Mouse (Mus musculus): Measurements from ENCODE around the gene Ccdc92b.

DNA sequence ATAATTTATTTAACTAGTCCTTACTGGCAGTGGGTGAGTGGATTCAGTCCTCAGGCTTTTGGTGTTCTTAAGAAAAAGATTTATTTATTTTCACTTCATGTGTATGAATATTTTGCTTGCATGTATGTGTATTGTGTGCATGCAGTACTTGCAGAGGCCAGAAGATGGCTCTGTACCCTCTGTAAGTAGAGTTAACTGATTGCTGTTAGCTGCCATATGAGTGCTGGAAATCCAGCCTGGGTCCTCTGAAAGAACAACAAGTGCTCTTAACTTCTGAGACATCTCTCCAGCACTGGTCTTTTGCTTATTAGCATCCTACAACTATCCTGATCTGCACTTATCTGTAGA lies 21.4 kb upstream of the Ccdc92b start:
- no peak for TF ChIP-seq CTCF (IDR thresholded peaks at IDR 0.05; ENCODE audit: low read depth, low read length)
- TF ChIP-seq GATA1 (IDR thresholded peaks at IDR 0.05; ENCODE audit: borderline replicate concordance, low read length): no peak

Data from G1E (cell line).